Mouse (Mus musculus) CH12.LX (cell line): ENCODE data around the gene Mtfp1. TPM values are rescaled to one million over a fixed set of nuclear protein-coding genes. Genes with fewer than 3 reads are reported as not detected.

Experiments
- DNase-seq: peaks from one replicate; pipeline ENCODE4 v3.0.0-alpha.2; 2013; ENCODE audit errors: extremely low read depth
- H3K27ac ChIP-seq: 2 replicates; pipeline ENCODE4 v1.5.1; 2012; ENCODE audit warnings: low read depth, mild to moderate bottlenecking, control low read depth, moderate library complexity; ENCODE audit not compliant: insufficient read depth
- H3K27me3 ChIP-seq: replicated peaks from 2 replicates; pipeline ENCODE3; 2012; ENCODE audit warnings: inconsistent platforms
- H3K36me3 ChIP-seq, 2 experiments: replicated peaks in 1 of 2; 2 replicates each; pipeline versions ENCODE3 to v1.6.1; 2012; ENCODE audit warnings: inconsistent platforms in 1 of 2, low read length in 1 of 2, mild to moderate bottlenecking in 1 of 2, mixed read lengths in 1 of 2, moderate library complexity in 1 of 2; ENCODE audit not compliant: control insufficient read depth in 1 of 2, insufficient read depth in 1 of 2
- H3K4me1 ChIP-seq, 2 experiments: 2 replicates each; pipeline ENCODE4 v1.6.1; 2012; ENCODE audit warnings: inconsistent platforms in 1 of 2, moderate library complexity in 1 of 2; ENCODE audit not compliant: insufficient read depth in 2 of 2, control insufficient read depth in 1 of 2
- H3K4me2 ChIP-seq: 2 replicates; pipeline ENCODE4 v1.6.1; 2012; ENCODE audit warnings: low read depth, mild to moderate bottlenecking, control low read depth; ENCODE audit not compliant: poor library complexity, insufficient read depth, severe bottlenecking
- H3K4me3 ChIP-seq, 3 experiments: fragments of 150-350 bp in 1 of 3; sonication (generic) in 1 of 3; replicated peaks in 1 of 3; 2 replicates each; pipeline versions ENCODE3 to v1.5.1; 2011 to 2012; ENCODE audit warnings: low read depth in 2 of 3, low read length in 2 of 3, mild to moderate bottlenecking in 2 of 3, moderate library complexity in 2 of 3, control low read depth in 1 of 3, improper control_type of control experiment in 1 of 3, inconsistent platforms in 1 of 3, mixed read lengths in 1 of 3; ENCODE audit not compliant: poor library complexity in 1 of 3
- H3K79me2 ChIP-seq: replicated peaks from 2 replicates; pipeline ENCODE4 v1.6.1; 2012; ENCODE audit warnings: mild to moderate bottlenecking, moderate library complexity; ENCODE audit not compliant: control insufficient read depth, poor library complexity, insufficient read depth, severe bottlenecking; ENCODE audit errors: extremely low read depth
- H3K9ac ChIP-seq: 2 replicates; pipeline ENCODE4 v1.6.1; 2012; ENCODE audit warnings: low read depth, mild to moderate bottlenecking, control low read depth, moderate library complexity; ENCODE audit not compliant: insufficient read depth
- H3K9me3 ChIP-seq: replicated peaks from 2 replicates; pipeline ENCODE3; 2012; ENCODE audit warnings: low read length, inconsistent platforms, mixed read lengths
- BHLHE40 ChIP-seq: IDR thresholded peaks from 2 replicates; pipeline ENCODE4 v1.6.1; 2011; ENCODE audit warnings: mild to moderate bottlenecking, low read depth, low read length, improper control_type of control experiment
- CHD1 ChIP-seq: IDR thresholded peaks from 2 replicates; pipeline ENCODE4 v1.6.1; 2012; ENCODE audit warnings: low read depth, low read length, improper control_type of control experiment, inconsistent platforms
- CHD2 ChIP-seq: IDR thresholded peaks from 2 replicates; pipeline ENCODE4 v1.6.1; 2011; ENCODE audit warnings: low read length, improper control_type of control experiment
- CTCF ChIP-seq, 2 experiments: IDR thresholded peaks in 1 of 2; conservative IDR thresholded peaks in 1 of 2; 2 replicates each; pipeline ENCODE4 v1.5.1; 2011 to 2012; ENCODE audit warnings: low read depth in 2 of 2, low read length in 2 of 2, improper control_type of control experiment in 1 of 2, inconsistent platforms in 1 of 2, mild to moderate bottlenecking in 1 of 2, moderate library complexity in 1 of 2
- E2F4 ChIP-seq: IDR thresholded peaks from 2 replicates; pipeline ENCODE4 v1.6.1; 2011; ENCODE audit warnings: low read depth, low read length, improper control_type of control experiment; ENCODE audit not compliant: insufficient replicate concordance
- ELF1 ChIP-seq: IDR thresholded peaks from 2 replicates; pipeline ENCODE4 v1.6.1; 2014; ENCODE audit warnings: low read depth, mild to moderate bottlenecking, inconsistent platforms, low read length, improper control_type of control experiment
- EP300 ChIP-seq: IDR thresholded peaks from 2 replicates; pipeline ENCODE4 v1.6.1; 2011; ENCODE audit warnings: low read length, improper control_type of control experiment
- ETS1 ChIP-seq: conservative IDR thresholded peaks from 2 replicates; pipeline ENCODE4 v1.6.1; 2012; ENCODE audit warnings: low read depth, mild to moderate bottlenecking, inconsistent platforms, low read length, improper control_type of control experiment, moderate library complexity
- GABPA ChIP-seq: IDR thresholded peaks from 2 replicates; pipeline ENCODE4 v1.6.1; 2012; ENCODE audit warnings: low read depth, low read length, improper control_type of control experiment, inconsistent platforms; ENCODE audit not compliant: insufficient replicate concordance
- HCFC1 ChIP-seq: IDR thresholded peaks from 2 replicates; pipeline ENCODE4 v1.6.1; 2012; ENCODE audit warnings: low read depth, mild to moderate bottlenecking, inconsistent platforms, low read length, improper control_type of control experiment
- IRF4 ChIP-seq: IDR thresholded peaks from 2 replicates; pipeline ENCODE4 v1.6.1; 2014; ENCODE audit warnings: low read depth, mild to moderate bottlenecking, inconsistent platforms, low read length, improper control_type of control experiment
- JUN ChIP-seq: IDR thresholded peaks from 2 replicates; pipeline ENCODE4 v1.6.1; 2011; ENCODE audit warnings: low read depth, mild to moderate bottlenecking, low read length, improper control_type of control experiment, moderate library complexity; ENCODE audit not compliant: insufficient read depth
- JUND ChIP-seq: conservative IDR thresholded peaks from 2 replicates; pipeline ENCODE4 v1.6.1; 2011; ENCODE audit warnings: low read depth, low read length, improper control_type of control experiment
- KAT2A ChIP-seq: IDR thresholded peaks from 2 replicates; pipeline ENCODE4 v1.6.1; 2012; ENCODE audit warnings: low read length, improper control_type of control experiment, inconsistent platforms; ENCODE audit not compliant: insufficient replicate concordance
- MAFK ChIP-seq: IDR thresholded peaks from 2 replicates; pipeline ENCODE4 v1.6.1; 2011; ENCODE audit warnings: low read length, improper control_type of control experiment; ENCODE audit not compliant: insufficient replicate concordance
- MAX ChIP-seq: IDR thresholded peaks from 2 replicates; pipeline ENCODE4 v1.6.1; 2011; ENCODE audit warnings: low read length, improper control_type of control experiment
- MAZ ChIP-seq: IDR thresholded peaks from 2 replicates; pipeline ENCODE4 v1.6.1; 2012; ENCODE audit warnings: low read depth, mild to moderate bottlenecking, inconsistent platforms, low read length, improper control_type of control experiment, moderate library complexity
- MEF2A ChIP-seq: IDR thresholded peaks from 2 replicates; pipeline ENCODE4 v1.6.1; 2014; ENCODE audit warnings: low read depth, mild to moderate bottlenecking, inconsistent platforms, low read length, improper control_type of control experiment, borderline replicate concordance
- MXI1 ChIP-seq: IDR thresholded peaks from 2 replicates; pipeline ENCODE4 v1.6.1; 2011; ENCODE audit warnings: mild to moderate bottlenecking, low read depth, low read length, improper control_type of control experiment
- MYC ChIP-seq: IDR thresholded peaks from 2 replicates; pipeline ENCODE4 v1.6.1; 2011; ENCODE audit warnings: low read depth, mild to moderate bottlenecking, improper control_type of control experiment, low read length
- NELFE ChIP-seq: IDR thresholded peaks from 2 replicates; pipeline ENCODE4 v1.6.1; 2011; ENCODE audit warnings: low read depth, low read length, improper control_type of control experiment
- NRF1 ChIP-seq: IDR thresholded peaks from 2 replicates; pipeline ENCODE4 v1.6.1; 2014; ENCODE audit warnings: low read depth, mild to moderate bottlenecking, inconsistent platforms, low read length, improper control_type of control experiment, moderate library complexity
- PAX5 ChIP-seq: IDR thresholded peaks from 2 replicates; pipeline ENCODE4 v1.6.1; 2012; ENCODE audit warnings: low read length, inconsistent platforms, mixed read lengths
- POLR2A ChIP-seq: IDR thresholded peaks from 2 replicates; pipeline ENCODE4 v1.6.1; 2011; ENCODE audit warnings: low read depth, mild to moderate bottlenecking, improper control_type of control experiment, low read length
- POLR2AphosphoS2 ChIP-seq: IDR thresholded peaks from 2 replicates; pipeline ENCODE4 v1.6.1; 2011; ENCODE audit warnings: low read depth, low read length, improper control_type of control experiment
- RAD21 ChIP-seq: IDR thresholded peaks from 2 replicates; pipeline ENCODE4 v1.6.1; 2011; ENCODE audit warnings: low read depth, mild to moderate bottlenecking, low read length, improper control_type of control experiment, moderate library complexity
- RCOR1 ChIP-seq: conservative IDR thresholded peaks from 2 replicates; pipeline ENCODE4 v1.6.1; 2012; ENCODE audit warnings: low read depth, mild to moderate bottlenecking, inconsistent platforms, low read length, improper control_type of control experiment
- SIN3A ChIP-seq: IDR thresholded peaks from 2 replicates; pipeline ENCODE4 v1.6.1; 2012; ENCODE audit warnings: low read length, improper control_type of control experiment, inconsistent platforms
- SMC3 ChIP-seq: IDR thresholded peaks from 2 replicates; pipeline ENCODE4 v1.6.1; 2011; ENCODE audit warnings: low read depth, low read length, improper control_type of control experiment
- TBP ChIP-seq: conservative IDR thresholded peaks from 2 replicates; pipeline ENCODE4 v1.6.1; 2011; ENCODE audit warnings: low read depth, low read length, improper control_type of control experiment
- TCF12 ChIP-seq: IDR thresholded peaks from 2 replicates; pipeline ENCODE4 v1.6.1; 2014; ENCODE audit warnings: low read depth, mild to moderate bottlenecking, inconsistent platforms, low read length, improper control_type of control experiment
- UBTF ChIP-seq: IDR thresholded peaks from 2 replicates; pipeline ENCODE4 v1.6.1; 2012; ENCODE audit warnings: low read depth, mild to moderate bottlenecking, inconsistent platforms, low read length, improper control_type of control experiment, moderate library complexity
- USF1 ChIP-seq: IDR thresholded peaks from 2 replicates; pipeline ENCODE4 v1.6.1; 2014; ENCODE audit warnings: low read depth, mild to moderate bottlenecking, inconsistent platforms, low read length, improper control_type of control experiment
- USF2 ChIP-seq: conservative IDR thresholded peaks from 2 replicates; pipeline ENCODE4 v1.6.1; 2011; ENCODE audit warnings: low read depth, low read length, improper control_type of control experiment
- ZC3H11A ChIP-seq: IDR thresholded peaks from 2 replicates; pipeline ENCODE4 v1.6.1; 2012; ENCODE audit warnings: low read depth, mild to moderate bottlenecking, inconsistent platforms, low read length, improper control_type of control experiment
- ZKSCAN1 ChIP-seq: IDR thresholded peaks from 2 replicates; pipeline ENCODE4 v1.6.1; 2012; ENCODE audit warnings: low read depth, inconsistent platforms, low read length, improper control_type of control experiment, borderline replicate concordance
- ZMIZ1 ChIP-seq: IDR thresholded peaks from 2 replicates; pipeline ENCODE4 v1.6.1; 2012; ENCODE audit warnings: low read depth, mild to moderate bottlenecking, inconsistent platforms, low read length, improper control_type of control experiment
- ZNF384 ChIP-seq: IDR thresholded peaks from 2 replicates; pipeline ENCODE4 v1.6.1; 2012; ENCODE audit warnings: low read depth, low read length, improper control_type of control experiment, inconsistent platforms
- dilution Hi-C: fragments of 300-500 bp; cut with MboI; formaldehyde crosslinking; loops from 2 replicates; pipeline ENCODE4 v1.14.3; 2020; ENCODE audit warnings: low sequenced_read_pairs; ENCODE audit not compliant: extremely low pct_unique_long_range_greater_than_20kb, extremely low pct_ligation_motif_present
- in situ Hi-C: fragments of 300-500 bp; cut with MboI; formaldehyde crosslinking; loops from 3 replicates; pipeline ENCODE4 v1.14.3; 2019; ENCODE audit warnings: low sequenced_read_pairs, low pct_ligation_motif_present, low pct_unique_long_range_greater_than_20kb, mixed read lengths
- polyA plus RNA-seq: library from polyadenylated mRNA; unstranded; fragments of >175 nt; gene quantifications from 2 replicates; pipeline ENCODE4 v1.2.1, GENCODE M21; 2012; ENCODE audit warnings: low read depth; ENCODE audit not compliant: insufficient read length
- total RNA-seq, 2 experiments: library from RNA; depleted of rRNA; stranded (reverse); fragments of 300-350 nt in 1 of 2; fragments of >200 nt in 1 of 2; gene quantifications; 2 replicates each; pipeline ENCODE4 v1.2.3; 2012 to 2014

Gene Mtfp1
- total and polyA plus RNA-seq, 3 experiments: 22.1 to 30.0 (median 27.7) TPM

DNA sequence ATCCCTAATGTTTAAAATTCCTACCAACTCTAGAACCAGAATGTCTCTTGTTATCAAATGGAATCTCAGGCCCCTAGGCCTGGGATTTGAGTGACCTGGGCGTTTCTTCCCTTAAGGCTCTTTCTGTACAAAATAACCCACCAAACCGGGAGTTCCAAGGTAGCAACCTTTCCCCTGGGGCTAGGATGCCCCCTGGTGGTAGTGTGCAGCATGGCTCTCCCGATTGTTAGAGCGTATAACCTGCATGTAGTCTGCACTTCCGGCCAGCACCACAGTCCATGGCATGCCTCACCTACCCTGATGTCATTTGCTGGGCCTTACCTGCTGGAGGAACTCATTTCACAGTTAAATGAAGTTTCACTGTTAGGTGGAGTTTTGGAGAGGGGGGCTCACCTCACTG is 28.7 kb upstream of the Mtfp1 start:
- Histone ChIP-seq H3K4me3 (peak overlapping the region in 2 of 3 experiments; percentile 58 to 79), H3K79me2 (no peaks in the 10 kb centered on the region), H3K4me2 (peak overlapping the region; percentile 21), H3K27ac (peak overlapping the region; percentile 88; the same call in 1 of the 2 replicates), H3K27me3 (no peaks in the 10 kb centered on the region), H3K36me3 (peaks cover 4 to 24% of the 10 kb centered on the region in 2 experiments), H3K4me1 (peaks cover 8 to 24% of the 10 kb centered on the region in 2 experiments), H3K9me3 (peaks cover 22% of the 10 kb centered on the region), H3K9ac (peak overlapping the region; percentile 95)
- dilution Hi-C loops: no loop called here
- in situ Hi-C loops: no loop called here
- TF ChIP-seq EP300: no peak
- peak; percentile 82 for TF ChIP-seq ELF1
- no peak for TF ChIP-seq JUND
- TF ChIP-seq MEF2A: peak; percentile 42; the same call in 1 of the 2 replicates
- no peak for TF ChIP-seq CHD1
- TF ChIP-seq CTCF (conservative IDR thresholded peaks at IDR 0.05 in 1 of 2, IDR thresholded peaks at IDR 0.05 in 1 of 2; ENCODE audit: low read depth in 2 of 2, low read length in 2 of 2): peak; percentile 98 to 99
- no peak for TF ChIP-seq UBTF
- TF ChIP-seq KAT2A: 0 out of 2 replicates have a peak, but pooled peaks have one; percentile 32
- no peak for TF ChIP-seq ETS1
- peak; percentile 23; the same call in 1 of the 2 replicates for TF ChIP-seq BHLHE40
- TF ChIP-seq SIN3A: no peak; the same call in 1 of the 2 replicates
- TF ChIP-seq IRF4: peak; percentile 92
- no peak for TF ChIP-seq POLR2A
- TF ChIP-seq ZMIZ1: no peak
- TF ChIP-seq POLR2AphosphoS2: no peak
- TF ChIP-seq TCF12: no peak
- no peak for TF ChIP-seq USF2
- TF ChIP-seq MXI1: peak; percentile 55; the same call in 1 of the 2 replicates
- no peak for TF ChIP-seq GABPA
- no peak for TF ChIP-seq MAZ
- TF ChIP-seq TBP: no peak
- TF ChIP-seq NELFE: no peak
- no peak for TF ChIP-seq PAX5
- TF ChIP-seq MAFK: no peak
- TF ChIP-seq HCFC1: peak; percentile 43
- no peak for TF ChIP-seq ZKSCAN1
- TF ChIP-seq RCOR1: no peak
- TF ChIP-seq NRF1: no peak
- peak; percentile 73; the same call in 1 of the 2 replicates for TF ChIP-seq MAX
- no peak for TF ChIP-seq CHD2
- TF ChIP-seq MYC: peak; percentile 84
- TF ChIP-seq JUN: no peak
- TF ChIP-seq ZNF384: no peak
- TF ChIP-seq SMC3: peak; percentile 86
- TF ChIP-seq ZC3H11A: no peak
- no peak for TF ChIP-seq USF1
- TF ChIP-seq RAD21: peak; percentile 90
- TF ChIP-seq E2F4: no peak
- DNase-seq: peak; percentile 94
